8 mouse cellular contexts compared by ENCODE assay signal in the genomic region with DNA sequence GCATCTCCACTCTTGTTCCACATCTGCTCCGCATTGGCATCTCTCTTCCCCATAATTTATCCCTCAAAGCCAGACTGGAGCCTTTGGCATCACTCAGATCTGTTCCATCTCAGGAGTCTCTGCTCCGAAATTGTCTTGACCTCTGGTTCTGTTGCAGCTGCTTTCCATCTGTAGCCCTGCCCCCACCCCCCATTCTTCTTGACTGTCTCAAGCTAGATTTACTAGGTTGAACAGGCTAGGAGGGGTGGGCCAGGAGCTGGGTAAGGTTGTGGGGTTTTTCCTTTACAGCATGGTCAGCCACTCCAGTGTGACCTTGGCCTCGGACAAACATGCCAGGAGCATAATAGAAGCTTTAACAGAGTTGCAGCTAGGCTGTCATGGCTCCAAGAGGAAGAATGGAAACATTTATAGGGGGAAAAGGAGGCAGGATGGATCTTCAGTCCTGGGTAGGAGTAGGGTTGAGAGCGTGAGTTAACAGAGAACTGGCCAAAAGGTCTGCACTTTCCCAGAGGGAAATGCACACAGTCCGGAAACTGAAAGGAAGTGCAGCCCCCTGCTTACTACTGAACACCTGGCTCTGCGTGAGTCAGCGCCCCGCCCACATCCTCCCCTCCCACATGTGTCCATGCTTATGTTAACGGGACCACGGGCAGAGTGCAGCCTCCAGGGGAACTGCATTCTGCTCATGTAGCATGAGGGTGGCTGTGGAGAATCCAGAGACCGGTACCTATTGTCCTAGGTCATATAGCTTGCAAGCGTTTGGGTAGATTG. TPM values are rescaled to one million over a fixed set of nuclear protein-coding genes. Genes with fewer than 3 reads are reported as not detected.
DNase-seq lines count a peak whose midpoint lies in the region; ATAC-seq and TF ChIP-seq lines count a peak whose summit lies in the region.

No protein-coding gene starts in this region.

- no peaks in the 10 kb centered on the region for H3K27me3 ChIP-seq in lung, embryonic 14.5 days (ENCODE audit: insufficient read depth, low read length)
- no peaks in the 10 kb centered on the region for H3K27me3 ChIP-seq in forebrain, embryonic 15.5 days

- H3K36me3 ChIP-seq in lung, embryonic 14.5 days (ENCODE audit: insufficient read depth) = no peaks in the 10 kb centered on the region
- no peaks in the 10 kb centered on the region for H3K36me3 ChIP-seq in forebrain, embryonic 15.5 days

- H3K9ac ChIP-seq in lung, embryonic 14.5 days = no peak overlapping the region
- H3K9ac ChIP-seq in forebrain, embryonic 15.5 days (replicated peaks) = no peak overlapping the region

- H3K4me3 ChIP-seq in lung, embryonic 14.5 days (ENCODE audit: low read depth, low read length) = no peak overlapping the region
- no peak overlapping the region for H3K4me3 ChIP-seq in forebrain, embryonic 15.5 days

- H3K4me2 ChIP-seq in lung, embryonic 14.5 days = peak overlapping the region; percentile 8; the same call in 1 of the 2 replicates
- no peak overlapping the region for H3K4me2 ChIP-seq in forebrain, embryonic 15.5 days (replicated peaks)

- peak overlapping the region; percentile 13; the same call in 1 of the 2 replicates for H3K27ac ChIP-seq in lung, embryonic 14.5 days (ENCODE audit: low read depth)
- H3K27ac ChIP-seq in forebrain, embryonic 15.5 days (replicated peaks) = no peak overlapping the region

- TF ChIP-seq CTCF in lung, embryonic 14.5 days (IDR thresholded peaks at IDR 0.05; ENCODE audit: low read depth) = no peak

- ATAC-seq in lung, embryonic 14.5 days (ENCODE audit: insufficient read depth) = peak; percentile 58; the same call in 1 of the 2 replicates
- peak; percentile 74 for ATAC-seq in common myeloid progenitor, adult 5-6 weeks (replicated peaks; ENCODE audit: low read depth, poor library complexity, severe bottlenecking)
- ATAC-seq in forebrain, embryonic 15.5 days (replicated peaks) = no peak

- peak; percentile 59 for DNase-seq in lung, embryonic 14.5 days
- no peak for DNase-seq in lung, postnatal 36 days
- DNase-seq in induced T-regulatory cell, adult 2 months (ENCODE audit: low read depth) = peak; percentile 65
- DNase-seq in thymus, adult 18-20 months = peak; percentile 62 to 66
- no peak for DNase-seq in B cell, adult 2 months
- DNase-seq in frontal cortex, postnatal 25 days (ENCODE audit: low spot score in 2 of 2) = no peak

- H3K9me3 ChIP-seq in lung, embryonic 14.5 days (ENCODE audit: low read depth, low read length) = no peaks in the 10 kb centered on the region
- no peaks in the 10 kb centered on the region for H3K9me3 ChIP-seq in forebrain, embryonic 15.5 days

- 20% methylated on average over 12 of the region's 12 CpGs for WGBS in lung, embryonic 14.5 days
- 81% methylated on average over 12 of the region's 12 CpGs for WGBS in forebrain, embryonic 15.5 days

- peaks cover 10% of the 10 kb centered on the region; the same call in 1 of the 2 replicates for H3K4me1 ChIP-seq in lung, embryonic 14.5 days (ENCODE audit: insufficient read depth)
- no peaks in the 10 kb centered on the region for H3K4me1 ChIP-seq in forebrain, embryonic 15.5 days

RNA-seq across cellular contexts. Expression of a gene that starts 30.6 kb away (rescaled TPM):
- 3.6 and 3.9 TPM in 2 replicates for polyA plus RNA-seq in lung, embryonic 14.5 days (2014; fragmentation: Nextera tagmentation; extraction: Ambion mirVana)
- total RNA-seq in common myeloid progenitor, adult 5-6 weeks (2017) = not detected in 2 replicates
- polyA plus RNA-seq in forebrain, embryonic 15.5 days (2015; fragmentation: Nextera tagmentation; extraction: Ambion mirVana) = 49.9 and 55.5 TPM in 2 replicates

Comparison
In these comparisons a context has a peak if more than half of its experiments do, and no peak if none do; other contexts are left out.
1. DNase-seq: peak in lung, embryonic 14.5 days (single experiment), induced T-regulatory cell, adult 2 months (single experiment) and thymus, adult 18-20 months (2 of 2); none in lung, postnatal 36 days (single experiment), B cell, adult 2 months (0 of 2) and frontal cortex, postnatal 25 days (0 of 2).
2. RNA of a gene that starts 30.6 kb away (polyA plus RNA-seq): 49.9 to 55.5 TPM in forebrain, embryonic 15.5 days; 3.6 to 3.9 TPM in lung, embryonic 14.5 days; every median in the first group is over 10 times any median in the second.